8 mouse cellular contexts compared by ENCODE assay signal in genomic region chr1:167942037-167942470, GRCm38 (mm10).
DNase-seq lines count a peak whose midpoint lies in the region; ATAC-seq lines count a peak whose summit lies in the region.

No protein-coding gene starts in this region.

- peak; percentile 42 for DNase-seq in gastrocnemius, adult 18-20 months (ENCODE audit: low spot score)
- no peak for DNase-seq in gastrocnemius, postnatal 36 days
- peak; percentile 21 for DNase-seq in neural tube, embryonic 11.5 days (ENCODE audit: low spot score)
- no peak for DNase-seq in neural tube, embryonic 10.5 days (ENCODE audit: extremely low spot score, low spot score)
- DNase-seq in retina, embryonic 14.5 days (ENCODE audit: low spot score): peak; percentile 83
- no peak for DNase-seq in urinary bladder, postnatal 14 days (ENCODE audit: low spot score)
- DNase-seq in urinary bladder, postnatal 10 days (ENCODE audit: low spot score): no peak

- WGBS in neural tube, embryonic 11.5 days: 47% methylated on average over 8 of the region's 8 CpGs
- WGBS in forebrain, embryonic 16.5 days: 25% methylated on average over 8 of the region's 8 CpGs

- intact Hi-C loops in gastrocnemius, postnatal 36 days (cut with DNase I): loop anchor here (5.0 kb wide), 2 partner anchors 1405 to 1515 kb away; no protein-coding TSS in a partner anchor

- H3K4me2 ChIP-seq in neural tube, embryonic 11.5 days (ENCODE audit: low read depth): no peak overlapping the region
- H3K4me2 ChIP-seq in forebrain, embryonic 16.5 days (ENCODE audit: low read length): peak overlapping the region; percentile 9; the same call in 1 of the 2 replicates

- no peak overlapping the region for H3K9ac ChIP-seq in neural tube, embryonic 11.5 days (ENCODE audit: low read length)
- H3K9ac ChIP-seq in forebrain, embryonic 16.5 days (replicated peaks; ENCODE audit: low read depth, low read length): 0 out of 2 replicates have a peak overlapping the region, but pooled peaks have one; percentile 1

- ATAC-seq in neural tube, embryonic 11.5 days (ENCODE audit: insufficient read depth, low FRiP score, low TSS enrichment): no peak
- ATAC-seq in forebrain, embryonic 16.5 days: peak; percentile 37; the same call in 1 of the 2 replicates

- H3K27me3 ChIP-seq in neural tube, embryonic 11.5 days (ENCODE audit: control insufficient read depth, insufficient read depth, low read length): no peaks in the 10 kb centered on the region
- no peaks in the 10 kb centered on the region for H3K27me3 ChIP-seq in forebrain, embryonic 16.5 days (replicated peaks; ENCODE audit: control insufficient read depth, insufficient read depth, low read length)

- H3K9me3 ChIP-seq in neural tube, embryonic 11.5 days (ENCODE audit: control insufficient read depth, low read length): no peaks in the 10 kb centered on the region
- H3K9me3 ChIP-seq in forebrain, embryonic 16.5 days (ENCODE audit: control insufficient read depth, low read length): no peaks in the 10 kb centered on the region

- no peaks in the 10 kb centered on the region for H3K36me3 ChIP-seq in neural tube, embryonic 11.5 days (ENCODE audit: control insufficient read depth, insufficient read depth, low read length)
- no peaks in the 10 kb centered on the region for H3K36me3 ChIP-seq in forebrain, embryonic 16.5 days (ENCODE audit: control insufficient read depth, insufficient read depth)

- no peak overlapping the region for H3K4me3 ChIP-seq in neural tube, embryonic 11.5 days (ENCODE audit: low read depth, low read length)
- H3K4me3 ChIP-seq in forebrain, embryonic 16.5 days (replicated peaks; ENCODE audit: low read length): no peak overlapping the region

- no peaks in the 10 kb centered on the region for H3K4me1 ChIP-seq in neural tube, embryonic 11.5 days (ENCODE audit: control insufficient read depth, insufficient read depth, low read length)
- peaks cover 12% of the 10 kb centered on the region for H3K4me1 ChIP-seq in forebrain, embryonic 16.5 days (replicated peaks; ENCODE audit: control insufficient read depth, insufficient read depth, low read length)

- H3K27ac ChIP-seq in neural tube, embryonic 11.5 days (ENCODE audit: low read depth, low read length): no peak overlapping the region
- H3K27ac ChIP-seq in forebrain, embryonic 16.5 days (ENCODE audit: low read length): no peak overlapping the region; the same call in 1 of the 2 replicates

Comparison
In these comparisons a context has a peak if more than half of its experiments do, and no peak if none do; other contexts are left out.
1. DNase-seq: peak in gastrocnemius, adult 18-20 months (single experiment), neural tube, embryonic 11.5 days (single experiment) and retina, embryonic 14.5 days (single experiment); none in gastrocnemius, postnatal 36 days (0 of 2), neural tube, embryonic 10.5 days (single experiment), urinary bladder, postnatal 14 days (single experiment) and urinary bladder, postnatal 10 days (single experiment).